Mouse (Mus musculus) embryonic fibroblast, embryonic 13.5 days (primary cell): Measurements from ENCODE around the gene Helz2. TPM values are rescaled to one million over a fixed set of nuclear protein-coding genes. Genes with fewer than 3 reads are reported as not detected.

Source experiments
- H3K27ac ChIP-seq: 2 replicates; pipeline ENCODE4 v1.5.1; 2012; ENCODE audit warnings: low read length, control low read depth, inconsistent platforms; ENCODE audit not compliant: insufficient read depth
- H3K4me1 ChIP-seq: 2 replicates; pipeline ENCODE4 v1.6.1; 2011; ENCODE audit warnings: low read length; ENCODE audit not compliant: control insufficient read depth, insufficient read depth
- H3K4me3 ChIP-seq: 2 replicates; pipeline ENCODE4 v1.5.1; 2011; ENCODE audit warnings: mild to moderate bottlenecking, control low read depth, low read length; ENCODE audit not compliant: insufficient read depth
- CTCF ChIP-seq: IDR thresholded peaks from 2 replicates; pipeline ENCODE4 v1.5.1; 2011; ENCODE audit warnings: mild to moderate bottlenecking, control low read depth, low read length, moderate library complexity, borderline replicate concordance; ENCODE audit not compliant: insufficient read depth
- POLR2A ChIP-seq: IDR thresholded peaks from 2 replicates; pipeline ENCODE4 v1.6.1; 2011; ENCODE audit warnings: low read depth, mild to moderate bottlenecking, control low read depth, low read length, moderate library complexity
- polyA plus RNA-seq: library from polyadenylated mRNA; stranded (reverse); fragments of >200 nt; gene quantifications from 2 replicates; pipeline ENCODE4 v1.2.4, GENCODE M21; 2011; ENCODE audit warnings: low read depth; ENCODE audit not compliant: missing spikeins, insufficient read length

Helz2 gene
- polyA plus RNA-seq, 1 experiment = 10.5 TPM

GRCm38 (mm10) chr2:181238861-181239260 is 3.0 kb downstream of the Helz2 start:
- no peak overlapping the region for H3K4me3 ChIP-seq
- no peaks in the 10 kb centered on the region for H3K4me1 ChIP-seq
- TF ChIP-seq POLR2A (no peak), CTCF (no peak)
- no peak overlapping the region for H3K27ac ChIP-seq

GRCm38 (mm10) chr2:181238091-181238610 is 3.7 kb downstream of the Helz2 start:
- TF ChIP-seq CTCF (no peak), POLR2A (no peak)
- Histone ChIP-seq H3K4me3 (no peak overlapping the region), H3K27ac (no peak overlapping the region), H3K4me1 (no peaks in the 10 kb centered on the region)

GRCm38 (mm10) chr2:181237251-181238014 is 4.4 kb downstream of the Helz2 start:
- TF ChIP-seq CTCF (no peak), POLR2A (no peak)
- Histone ChIP-seq H3K27ac (no peak overlapping the region), H3K4me1 (no peaks in the 10 kb centered on the region), H3K4me3 (no peak overlapping the region)

- Histone ChIP-seq H3K4me3 (no peak overlapping the region), H3K4me1 (no peaks in the 10 kb centered on the region), H3K27ac (no peak overlapping the region)
- TF ChIP-seq CTCF = peak; percentile 20; the same call in 1 of the 2 replicates
- TF ChIP-seq POLR2A = no peak
Measured at GRCm38 (mm10) chr2:181235681-181236566, 5.9 kb downstream of the Helz2 start.

GRCm38 (mm10) chr2:181234680-181235079 is 7.1 kb downstream of the Helz2 start:
- Histone ChIP-seq H3K27ac (no peak overlapping the region), H3K4me1 (no peaks in the 10 kb centered on the region), H3K4me3 (no peak overlapping the region)
- TF ChIP-seq CTCF = no peak
- TF ChIP-seq POLR2A = no peak

- Histone ChIP-seq H3K4me1 (no peaks in the 10 kb centered on the region), H3K27ac (no peak overlapping the region), H3K4me3 (no peak overlapping the region)
- TF ChIP-seq CTCF (no peak), POLR2A (no peak)
Measured at GRCm38 (mm10) chr2:181233443-181233842, 8.4 kb downstream of the Helz2 start.

- TF ChIP-seq CTCF (no peak), POLR2A (no peak)
- Histone ChIP-seq H3K27ac (no peak overlapping the region), H3K4me1 (no peaks in the 10 kb centered on the region), H3K4me3 (no peak overlapping the region)
Measured at GRCm38 (mm10) chr2:181231171-181231570, 10.7 kb downstream of the Helz2 start.

GRCm38 (mm10) chr2:181228335-181228734 is 13.5 kb downstream of the Helz2 start:
- Histone ChIP-seq H3K4me1 (no peaks in the 10 kb centered on the region), H3K27ac (no peak overlapping the region), H3K4me3 (no peak overlapping the region)
- TF ChIP-seq CTCF = no peak
- no peak for TF ChIP-seq POLR2A

GRCm38 (mm10) chr2:181227122-181227521 is 14.7 kb downstream of the Helz2 start:
- TF ChIP-seq CTCF (no peak), POLR2A (no peak)
- Histone ChIP-seq H3K4me1 (no peaks in the 10 kb centered on the region), H3K4me3 (no peak overlapping the region), H3K27ac (no peak overlapping the region)
